Mouse (Mus musculus) right cerebral cortex, postnatal 14 days (tissue): Measurements from ENCODE around the gene Hist2h3b.
A peak's percentile ranks its signal among the peaks of the same experiment; 100 is the strongest.
"Not testable (repeated sequence)": the region's sequence is repeated elsewhere in the genome, so short reads cannot be mapped to it uniquely, and the experiment has no call there.

Experiments
- DNase-seq: peaks from one replicate; pipeline ENCODE4 v3.0.0; 2022

Gene Hist2h3b

GRCm38 (mm10) chr3:96239949-96240798 is 28.3 kb upstream of the Hist2h3b start, which contains the start of gene Hist2h2aa2:
Hist2h2aa2 (minus strand) TSS chr3:96240276.
- peak; percentile 90 for DNase-seq

GRCm38 (mm10) chr3:96240799-96241197 is 27.7 kb upstream of the Hist2h3b start:
- DNase-seq, result no peak

GRCm38 (mm10) chr3:96243921-96244572 is 24.4 kb upstream of the Hist2h3b start:
- no peak for DNase-seq

- peak; percentile 80 for DNase-seq
Observed at GRCm38 (mm10) chr3:96245003-96245886, 23.2 kb upstream of the Hist2h3b start, which contains the start of gene Hist2h2aa1. Hist2h2aa1 (plus strand) TSS chr3:96245497.

- DNase-seq, result not testable (repeated sequence)
Observed at GRCm38 (mm10) chr3:96246018-96246417, 22.4 kb upstream of the Hist2h3b start.

- not testable (repeated sequence) for DNase-seq
Observed at GRCm38 (mm10) chr3:96246427-96246856, 22.0 kb upstream of the Hist2h3b start, which contains the start of gene Hist2h3c1. Hist2h3c1 (plus strand) TSS chr3:96246685.

- no peak for DNase-seq
Observed at GRCm38 (mm10) chr3:96247356-96248140, 20.9 kb upstream of the Hist2h3b start.

GRCm38 (mm10) chr3:96248141-96249033 is 20.1 kb upstream of the Hist2h3b start:
- no peak for DNase-seq

GRCm38 (mm10) chr3:96249034-96249345 is 19.5 kb upstream of the Hist2h3b start:
- DNase-seq, result no peak

GRCm38 (mm10) chr3:96250890-96251289 is 17.6 kb upstream of the Hist2h3b start:
- no peak for DNase-seq

- no peak for DNase-seq
Observed at GRCm38 (mm10) chr3:96251787-96252186, 16.7 kb upstream of the Hist2h3b start.

- DNase-seq, result no peak
Observed at GRCm38 (mm10) chr3:96254683-96255355, 13.6 kb upstream of the Hist2h3b start.

GRCm38 (mm10) chr3:96255926-96256593 is 12.4 kb upstream of the Hist2h3b start:
- DNase-seq, result no peak

- no peak for DNase-seq
Observed at GRCm38 (mm10) chr3:96257190-96257589, 11.3 kb upstream of the Hist2h3b start.

- no peak for DNase-seq
Observed at GRCm38 (mm10) chr3:96260220-96260619, 8.2 kb upstream of the Hist2h3b start.

- DNase-seq, result no peak
Observed at GRCm38 (mm10) chr3:96261623-96262022, 6.8 kb upstream of the Hist2h3b start.

- DNase-seq, result peak; percentile 71
Observed at GRCm38 (mm10) chr3:96262216-96262875, 6.1 kb upstream of the Hist2h3b start.

GRCm38 (mm10) chr3:96262979-96263550 is 5.4 kb upstream of the Hist2h3b start, which contains the start of gene Hist2h4:
Hist2h4 (minus strand) TSS chr3:96263311.
- DNase-seq, result peak; percentile 91
